Mouse (Mus musculus): ENCODE data around the gene Ifna4.

Gene Ifna4

GRCm38 (mm10) chr4:88865011-88865569 is 23.4 kb downstream of the Ifna4 start:
- DNase-seq (ENCODE audit: low read depth, low spot score): no peak

- DNase-seq (ENCODE audit: low read depth, low spot score): peak; percentile 77
These were observed 25.8 kb downstream of the Ifna4 start for GRCm38 (mm10) chr4:88867366-88867925.

- DNase-seq (ENCODE audit: low read depth, low spot score): peak; percentile 43
These were observed 26.6 kb downstream of the Ifna4 start for GRCm38 (mm10) chr4:88867926-88868911.

GRCm38 (mm10) chr4:88872691-88873090 is 31.0 kb downstream of the Ifna4 start:
- DNase-seq (ENCODE audit: low read depth, low spot score): peak; percentile 41

GRCm38 (mm10) chr4:88875435-88876095 is 33.9 kb downstream of the Ifna4 start:
- no peak for DNase-seq (ENCODE audit: low read depth, low spot score)

GRCm38 (mm10) chr4:88876520-88876919 is 34.9 kb downstream of the Ifna4 start:
- DNase-seq (ENCODE audit: low read depth, low spot score): no peak

- DNase-seq (ENCODE audit: low read depth, low spot score): no peak
These were observed 36.6 kb downstream of the Ifna4 start for GRCm38 (mm10) chr4:88878246-88878645.

GRCm38 (mm10) chr4:88878772-88879171 is 37.1 kb downstream of the Ifna4 start:
- no peak for DNase-seq (ENCODE audit: low read depth, low spot score)

- no peak for DNase-seq (ENCODE audit: low read depth, low spot score)
These were observed 38.4 kb downstream of the Ifna4 start, which contains the start of gene Ifne for GRCm38 (mm10) chr4:88880101-88880500. Gene Ifne (minus strand): TSS chr4:88880201.

- DNase-seq (ENCODE audit: low read depth, low spot score): no peak
These were observed 46.6 kb downstream of the Ifna4 start for GRCm38 (mm10) chr4:88888236-88888635.
